Mouse (Mus musculus): ENCODE measurements around the gene Pole2.

The Pole2 gene

GRCm38 (mm10) chr12:69227776-69228466 lies at the start of gene Pole2:
TSS of gene Pole2 (minus strand) at chr12:69228195.
- peak; percentile 60 for DNase-seq (ENCODE audit: extremely low read depth, low read depth)

GRCm38 (mm10) chr12:69268956-69269355 lies 41.0 kb upstream of the Pole2 start:
- no peak for DNase-seq (ENCODE audit: extremely low read depth, low read depth)

- DNase-seq (ENCODE audit: extremely low read depth, low read depth): no peak
These were observed 40.1 kb upstream of the Pole2 start for GRCm38 (mm10) chr12:69267956-69268632.

- DNase-seq (ENCODE audit: extremely low read depth, low read depth): no peak
These were observed 37.0 kb upstream of the Pole2 start for GRCm38 (mm10) chr12:69265031-69265430.

- no peak for DNase-seq (ENCODE audit: extremely low read depth, low read depth)
These were observed 34.3 kb upstream of the Pole2 start for GRCm38 (mm10) chr12:69262251-69262650.

- no peak for DNase-seq (ENCODE audit: extremely low read depth, low read depth)
These were observed 29.8 kb upstream of the Pole2 start for GRCm38 (mm10) chr12:69257836-69258235.

GRCm38 (mm10) chr12:69253806-69254205 lies 25.8 kb upstream of the Pole2 start:
- DNase-seq (ENCODE audit: extremely low read depth, low read depth): no peak

GRCm38 (mm10) chr12:69250756-69251155 lies 22.8 kb upstream of the Pole2 start:
- peak; percentile 59 for DNase-seq (ENCODE audit: extremely low read depth, low read depth)

GRCm38 (mm10) chr12:69249766-69250165 lies 21.8 kb upstream of the Pole2 start:
- no peak for DNase-seq (ENCODE audit: extremely low read depth, low read depth)

GRCm38 (mm10) chr12:69241771-69242431 lies 13.9 kb upstream of the Pole2 start:
- DNase-seq (ENCODE audit: extremely low read depth, low read depth): peak; percentile 64

- DNase-seq (ENCODE audit: extremely low read depth, low read depth): no peak
These were observed 13.4 kb upstream of the Pole2 start for GRCm38 (mm10) chr12:69241405-69241770.

- DNase-seq (ENCODE audit: extremely low read depth, low read depth): no peak
These were observed 12.9 kb upstream of the Pole2 start, which contains the start of gene Klhdc1 for GRCm38 (mm10) chr12:69240876-69241275. TSS of gene Klhdc1 (plus strand) at chr12:69241176.

GRCm38 (mm10) chr12:69238284-69238683 lies 10.3 kb upstream of the Pole2 start:
- DNase-seq (ENCODE audit: extremely low read depth, low read depth): no peak

- no peak for DNase-seq (ENCODE audit: extremely low read depth, low read depth)
These were observed 7.8 kb upstream of the Pole2 start for GRCm38 (mm10) chr12:69235782-69236181.

- peak; percentile 44 for DNase-seq (ENCODE audit: extremely low read depth, low read depth)
These were observed 1.3 kb upstream of the Pole2 start for GRCm38 (mm10) chr12:69229251-69229650.

GRCm38 (mm10) chr12:69220613-69221277 lies 7.2 kb downstream of the Pole2 start:
- no peak for DNase-seq (ENCODE audit: extremely low read depth, low read depth)

GRCm38 (mm10) chr12:69216587-69216986 lies 11.4 kb downstream of the Pole2 start:
- no peak for DNase-seq (ENCODE audit: extremely low read depth, low read depth)

GRCm38 (mm10) chr12:69215000-69215785 lies 12.8 kb downstream of the Pole2 start:
- no peak for DNase-seq (ENCODE audit: extremely low read depth, low read depth)

- DNase-seq (ENCODE audit: extremely low read depth, low read depth): no peak
These were observed 13.6 kb downstream of the Pole2 start for GRCm38 (mm10) chr12:69214393-69214792.

- no peak for DNase-seq (ENCODE audit: extremely low read depth, low read depth)
These were observed 14.7 kb downstream of the Pole2 start for GRCm38 (mm10) chr12:69213186-69213777.

GRCm38 (mm10) chr12:69211057-69211456 lies 16.9 kb downstream of the Pole2 start:
- DNase-seq (ENCODE audit: extremely low read depth, low read depth): no peak
